Mouse (Mus musculus) limb, embryonic 14.5 days (tissue): Measurements from ENCODE around the gene Coa7. TPM values are rescaled to one million over a fixed set of nuclear protein-coding genes. Genes with fewer than 3 reads are reported as not detected.

Experiments used
- ATAC-seq: fragments of 200-750 bp; cut with Nextera tagmentation; 2 replicates; pipeline ENCODE4 v1.8.0; 2017; ENCODE audit warnings: low read depth, moderate number of reproducible peaks, moderate TSS enrichment; ENCODE audit not compliant: low FRiP score
- DNase-seq: peaks from one replicate; pipeline ENCODE4 v3.0.0-alpha.2; 2015; ENCODE audit warnings: low spot score
- H3K27ac ChIP-seq: fragments of 300-500 bp; sonication (generic); replicated peaks from 2 replicates; pipeline ENCODE4 v1.5.1; 2014; ENCODE audit warnings: low read depth, mild to moderate bottlenecking, low read length, moderate library complexity, mixed read lengths
- H3K27me3 ChIP-seq: fragments of 300-500 bp; sonication (generic); 2 replicates; pipeline ENCODE4 v1.6.1; 2014; ENCODE audit warnings: low read length, mixed read lengths; ENCODE audit not compliant: control insufficient read depth, insufficient read depth
- H3K36me3 ChIP-seq: fragments of 300-500 bp; sonication (generic); 2 replicates; pipeline ENCODE4 v1.6.1; 2014; ENCODE audit warnings: mild to moderate bottlenecking, low read length, moderate library complexity, mixed read lengths; ENCODE audit not compliant: control insufficient read depth, insufficient read depth
- H3K4me1 ChIP-seq: fragments of 300-500 bp; sonication (generic); 2 replicates; pipeline ENCODE4 v1.6.1; 2014; ENCODE audit warnings: antibody characterized with exemption, low read length, mixed read lengths; ENCODE audit not compliant: control insufficient read depth, insufficient read depth
- H3K4me2 ChIP-seq: fragments of 300-500 bp; sonication (generic); replicated peaks from 2 replicates; pipeline ENCODE4 v1.6.1; 2014; ENCODE audit warnings: low read depth, mild to moderate bottlenecking, low read length, moderate library complexity; ENCODE audit not compliant: severe bottlenecking
- H3K4me3 ChIP-seq: fragments of 300-500 bp; sonication (generic); replicated peaks from 2 replicates; pipeline ENCODE4 v1.5.1; 2014; ENCODE audit warnings: low read length
- H3K9ac ChIP-seq: fragments of 300-500 bp; sonication (generic); 2 replicates; pipeline ENCODE4 v1.6.1; 2014; ENCODE audit warnings: mild to moderate bottlenecking, low read depth, low read length, moderate library complexity; ENCODE audit not compliant: severe bottlenecking
- H3K9me3 ChIP-seq: fragments of 300-500 bp; sonication (generic); 2 replicates; pipeline ENCODE4 v1.6.1; 2016; ENCODE audit warnings: low read length; ENCODE audit not compliant: control insufficient read depth
- POLR2A ChIP-seq: fragments of 200-500 bp; IDR thresholded peaks from 2 replicates; pipeline ENCODE4 v1.8.0; 2012; ENCODE audit warnings: inconsistent platforms, mild to moderate bottlenecking, moderate library complexity, borderline replicate concordance; ENCODE audit not compliant: insufficient read depth, insufficient read length; ENCODE audit errors: extremely low read depth
- WGBS: fragments of 180-500 bp; shearing (Covaris S2); extraction: QIAGEN DNeasy Blood & Tissue Kit; methylation state at CpG from one replicate; pipeline ENCODE4 v1.1.7; 2014; 5-methylcytosine and 5-hydroxymethylcytosine counted together
- polyA plus RNA-seq, 2 experiments: library from polyadenylated mRNA; depleted of rRNA in 1 of 2; stranded (reverse) in 1 of 2; unstranded in 1 of 2; fragments of >200 nt; fragmentation: Nextera tagmentation in 1 of 2; extraction: Ambion mirVana in 1 of 2; gene quantifications; 2 replicates each; pipeline versions ENCODE4 v1.2.1 to v1.2.3; 2012 to 2014

Coa7 gene
- polyA plus RNA-seq, 2 experiments, result 17.1 to 39.0 TPM

DNA sequence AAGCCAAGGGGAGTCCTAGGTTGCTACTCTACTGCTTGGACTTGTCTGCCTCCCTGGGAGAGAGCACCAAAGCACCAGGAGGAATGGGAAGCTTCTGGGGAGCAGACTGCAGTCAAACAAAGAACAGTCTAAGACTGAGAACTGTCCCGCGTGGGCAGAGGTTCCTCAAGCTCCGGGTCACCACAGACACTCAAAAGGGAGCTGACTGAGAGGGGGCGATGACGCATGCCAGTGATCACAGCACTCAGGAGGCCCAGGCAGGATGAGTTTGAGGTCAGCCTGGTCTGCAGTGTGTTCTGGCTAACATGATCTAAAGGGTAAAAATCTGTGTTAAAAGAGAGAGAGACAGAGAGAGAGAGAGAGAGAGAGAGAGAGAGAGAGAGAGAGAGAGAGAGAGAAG is 13.9 kb upstream of the Coa7 start:
- ATAC-seq (no peak), DNase-seq (no peak)
- WGBS, result 74% methylated on average over 5 of the region's 5 CpGs
- no peak overlapping the region for H3K9ac ChIP-seq
- no peak overlapping the region for H3K4me2 ChIP-seq
- H3K27me3 ChIP-seq, result no peaks in the 10 kb centered on the region
- no peaks in the 10 kb centered on the region for H3K9me3 ChIP-seq
- no peak for TF ChIP-seq POLR2A
- H3K4me3 ChIP-seq, result no peak overlapping the region
- H3K4me1 ChIP-seq, result no peaks in the 10 kb centered on the region
- no peak overlapping the region for H3K27ac ChIP-seq
- H3K36me3 ChIP-seq, result no peaks in the 10 kb centered on the region

DNA sequence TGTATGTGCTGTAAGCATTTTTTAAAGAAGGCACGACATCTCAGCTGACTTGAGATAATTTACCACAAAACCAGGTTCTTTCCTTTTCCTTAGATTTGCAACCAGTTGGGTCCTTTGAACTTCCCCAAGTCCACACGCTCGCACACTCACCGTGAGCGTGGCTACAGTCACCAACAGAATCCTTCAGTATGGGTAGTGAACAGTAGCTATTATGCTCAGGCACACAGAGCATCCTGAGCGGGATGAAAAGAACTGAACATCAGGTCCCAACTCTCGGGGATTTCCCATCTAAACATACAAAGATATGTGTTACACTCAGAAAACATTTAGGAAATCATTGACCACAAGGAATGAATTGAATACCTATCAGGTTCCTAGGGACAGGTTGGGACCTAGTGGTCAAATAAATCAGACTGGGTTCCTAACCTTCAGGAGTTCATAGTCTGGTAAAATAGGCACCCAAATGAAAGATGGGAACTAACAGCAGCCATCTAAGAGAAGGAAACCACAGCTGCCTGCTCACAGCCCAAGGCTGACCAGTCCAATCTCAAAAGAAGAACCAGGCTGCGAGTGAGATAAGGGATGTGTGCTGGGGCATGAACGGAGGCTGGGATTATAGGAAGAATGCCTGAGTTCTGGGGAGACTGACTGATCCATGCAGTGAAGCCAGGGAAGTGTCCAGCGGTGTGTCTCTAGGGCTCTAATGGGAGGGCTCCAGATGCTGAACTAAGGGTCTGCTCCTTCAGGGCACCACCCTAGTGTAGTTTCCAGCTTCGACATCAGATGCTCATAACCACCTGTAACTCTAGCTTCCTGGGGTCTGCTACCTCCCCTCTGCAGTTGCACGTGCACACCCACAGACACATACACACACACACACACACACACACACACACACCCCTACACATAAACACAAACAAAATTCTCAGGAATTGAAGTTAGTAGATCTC is 10.0 kb upstream of the Coa7 start:
- H3K9ac ChIP-seq, result no peak overlapping the region
- H3K36me3 ChIP-seq, result no peaks in the 10 kb centered on the region
- H3K27me3 ChIP-seq, result no peaks in the 10 kb centered on the region
- H3K9me3 ChIP-seq, result no peaks in the 10 kb centered on the region
- no peak overlapping the region for H3K4me2 ChIP-seq
- no peaks in the 10 kb centered on the region for H3K4me1 ChIP-seq
- no peak for DNase-seq
- no peak overlapping the region for H3K4me3 ChIP-seq
- WGBS, result 77% methylated on average over 12 of the region's 12 CpGs
- no peak for TF ChIP-seq POLR2A
- ATAC-seq, result no peak
- H3K27ac ChIP-seq, result no peak overlapping the region

DNA sequence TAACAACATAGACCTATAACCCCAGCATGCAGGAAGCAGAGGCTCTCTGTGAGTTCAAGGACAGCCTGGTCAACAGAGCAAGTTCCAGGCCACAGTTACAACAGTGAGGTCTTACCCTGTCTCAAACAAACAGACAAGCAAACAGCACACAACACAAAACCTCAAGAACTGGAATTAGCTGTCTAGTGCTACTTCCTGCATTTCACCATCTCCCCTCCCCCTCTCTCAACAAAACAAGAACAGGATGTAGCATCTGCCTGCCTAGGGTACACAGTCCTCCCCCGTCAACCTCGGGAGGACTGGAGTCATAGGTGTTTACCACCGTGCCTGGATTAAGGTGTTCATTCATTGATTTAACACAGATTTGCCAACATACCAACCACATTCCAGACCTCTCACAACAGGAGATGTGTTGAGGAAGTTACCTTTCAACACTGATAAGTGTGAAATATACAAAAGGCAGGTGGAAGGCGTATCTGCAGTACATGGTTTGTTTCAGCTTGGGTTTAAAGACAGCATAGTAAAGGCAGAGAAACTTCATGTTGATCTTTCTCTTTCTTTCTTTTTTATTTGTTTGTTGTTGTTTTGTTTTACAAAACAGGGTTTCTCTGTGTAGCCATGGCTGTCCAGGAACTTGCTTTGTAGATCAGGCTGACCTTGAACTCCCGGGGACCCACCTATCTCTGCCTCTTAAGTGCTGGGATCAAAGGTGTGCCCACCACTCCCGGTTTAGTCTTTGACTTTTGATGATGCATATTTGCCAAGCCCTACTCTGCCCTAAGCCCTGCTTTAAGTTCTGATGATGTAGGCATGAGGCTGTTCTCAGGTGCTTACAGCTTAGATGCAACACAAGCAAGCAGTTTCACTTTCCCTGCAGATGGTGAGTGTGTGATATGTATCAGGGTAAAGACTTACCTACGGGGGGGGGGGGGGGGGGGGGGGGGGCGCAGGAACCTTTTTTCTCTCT is 9.0 kb upstream of the Coa7 start:
- Histone ChIP-seq H3K4me2 (no peak overlapping the region), H3K9ac (no peak overlapping the region), H3K36me3 (no peaks in the 10 kb centered on the region), H3K4me3 (no peak overlapping the region), H3K27me3 (no peaks in the 10 kb centered on the region), H3K4me1 (no peaks in the 10 kb centered on the region), H3K9me3 (no peaks in the 10 kb centered on the region), H3K27ac (no peak overlapping the region)
- no peak for TF ChIP-seq POLR2A
- 67% methylated on average over 7 of the region's 8 CpGs for WGBS
- ATAC-seq (no peak), DNase-seq (no peak)

DNA sequence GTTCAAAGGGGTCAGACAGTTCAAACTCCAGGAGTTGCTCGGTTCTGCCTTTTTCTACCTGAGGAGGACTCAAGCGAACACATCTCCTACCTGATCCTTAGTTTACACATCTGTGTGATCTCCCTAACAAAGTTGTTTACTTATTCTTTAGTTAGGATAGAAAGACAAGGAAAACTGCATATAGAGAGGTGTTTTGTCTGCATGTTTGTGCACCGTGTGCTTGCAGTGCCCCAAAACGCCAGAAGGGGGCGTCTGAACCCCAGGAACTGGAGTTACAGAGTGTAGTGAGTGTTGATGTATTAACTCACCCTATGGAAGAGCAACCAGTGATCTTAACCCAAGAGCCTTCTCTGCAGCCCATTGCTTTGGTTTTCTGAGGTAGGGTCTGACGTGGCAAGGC is 8.2 kb upstream of the Coa7 start:
- no peaks in the 10 kb centered on the region for H3K36me3 ChIP-seq
- H3K9me3 ChIP-seq, result no peaks in the 10 kb centered on the region
- WGBS, result 72% methylated on average over 6 of the region's 6 CpGs
- DNase-seq (no peak), ATAC-seq (no peak)
- TF ChIP-seq POLR2A, result no peak
- no peak overlapping the region for H3K4me3 ChIP-seq
- no peak overlapping the region for H3K4me2 ChIP-seq
- no peak overlapping the region for H3K27ac ChIP-seq
- H3K4me1 ChIP-seq, result no peaks in the 10 kb centered on the region
- H3K9ac ChIP-seq, result no peak overlapping the region
- H3K27me3 ChIP-seq, result no peaks in the 10 kb centered on the region
